Mouse (Mus musculus): ENCODE results near the gene Ddx46.

- TF ChIP-seq CTCF (IDR thresholded peaks at IDR 0.05; ENCODE audit: control insufficient read depth, insufficient read depth, low read length) (no peak), POLR2A (IDR thresholded peaks at IDR 0.05; ENCODE audit: borderline replicate concordance, control insufficient read depth, low read depth, low read length) (no peak)
Observed at GRCm38 (mm10) chr13:55704301-55704700, 69.5 kb downstream of the Ddx46 start.

Measured in bone marrow, adult 2 months (tissue).